Comparison of ENCODE assay signal across 19 mouse cellular contexts in the genomic region with DNA sequence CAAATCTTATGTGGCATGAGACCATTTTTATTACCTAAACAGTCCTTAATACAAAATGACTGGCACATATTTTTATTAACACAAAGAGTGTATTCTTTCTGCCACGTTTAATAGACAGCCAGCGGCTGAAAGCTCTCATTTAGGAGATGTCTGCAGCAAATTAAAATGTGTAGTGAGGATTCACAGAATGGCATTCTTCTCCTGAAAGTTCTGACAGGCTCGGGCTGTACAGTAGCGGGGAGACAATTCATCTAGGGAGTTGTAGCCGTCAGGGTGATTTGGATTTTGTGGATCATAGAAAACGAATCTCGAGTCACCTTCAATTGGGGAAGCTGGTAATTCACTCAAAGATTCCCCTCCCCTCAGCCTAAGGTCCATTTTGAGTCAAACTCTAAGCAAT. TPM values are rescaled to one million over a fixed set of nuclear protein-coding genes. Genes with fewer than 3 reads are reported as not detected.
"Had no signal": no experiment of that assay in that cellular context is flagged by ENCODE, and none has a peak within 500 bp of the region (broad histone marks: within the 10 kb centered on the region; RNA-seq: fewer than 3 reads in every experiment).

No protein-coding gene starts in this region.

- H3K4me3 ChIP-seq: liver, embryonic 13.5 days; lung, embryonic 15.5 days; megakaryocyte, embryonic 14.5 days; myocyte; neural tube, embryonic 15.5 days had no signal

- H3K9ac ChIP-seq: liver, embryonic 13.5 days; liver, postnatal 0 days; lung, embryonic 15.5 days; neural tube, embryonic 15.5 days had no signal

- ATAC-seq: liver, postnatal 0 days had no signal

- H3K4me2 ChIP-seq: liver, embryonic 13.5 days; lung, embryonic 15.5 days; neural tube, embryonic 15.5 days had no signal

- H3K9me3 ChIP-seq: liver, embryonic 13.5 days; lung, embryonic 15.5 days; megakaryocyte, embryonic 14.5 days; neural tube, embryonic 15.5 days had no signal

- H3K4me1 ChIP-seq: liver, embryonic 13.5 days; lung, embryonic 15.5 days; megakaryocyte, embryonic 14.5 days; neural tube, embryonic 15.5 days had no signal

- H3K27me3 ChIP-seq: liver, embryonic 13.5 days; lung, embryonic 15.5 days; neural tube, embryonic 15.5 days had no signal

- H3K36me3 ChIP-seq: liver, embryonic 13.5 days; lung, embryonic 15.5 days; neural tube, embryonic 15.5 days had no signal

- H3K27ac ChIP-seq: kidney, postnatal 0 days; liver, embryonic 13.5 days; lung, embryonic 15.5 days; macrophage; neural tube, embryonic 15.5 days had no signal

- DNase-seq: kidney, adult 11 months; kidney, adult 9 months; kidney, postnatal 36 days; liver; liver, embryonic 13.5 days; liver, postnatal 0 days; lung, postnatal 14 days; right cerebral cortex, adult 18-20 months; right cerebral cortex, postnatal 25 days; thymus, adult 18-20 months; thymus, postnatal 14 days had no signal

RNA-seq across cellular contexts. Expression of gene Hao1, which starts 55.7 kb away (rescaled TPM):
- polyA plus RNA-seq: lung, embryonic 15.5 days; macrophage; neural tube, embryonic 11.5 days; neural tube, embryonic 15.5 days; stomach, embryonic 14.5 days had no signal
